Mouse (Mus musculus) myocyte (in vitro differentiated cells): ENCODE measurements around the gene Msantd2.

Source experiments
- CEBPB ChIP-seq: IDR thresholded peaks from 2 replicates; pipeline ENCODE4 v1.6.1; 2011; ENCODE audit warnings: mild to moderate bottlenecking, moderate library complexity; ENCODE audit not compliant: poor library complexity, insufficient read depth, severe bottlenecking
- E2F4 ChIP-seq: IDR thresholded peaks from one replicate; pipeline ENCODE4 v1.6.1; 2011; ENCODE audit warnings: mild to moderate bottlenecking, control low read depth, moderate library complexity; ENCODE audit not compliant: insufficient read depth
- MAX ChIP-seq: IDR thresholded peaks from one replicate; pipeline ENCODE4 v1.6.1; 2011; ENCODE audit warnings: low read depth, mild to moderate bottlenecking, control low read depth
- MYOD1 ChIP-seq, 3 experiments: IDR thresholded peaks; one replicate each; pipeline ENCODE4 v1.6.1; 2011; ENCODE audit warnings: control low read depth in 2 of 3, low read depth in 2 of 3, mild to moderate bottlenecking in 2 of 3, moderate library complexity in 1 of 3; ENCODE audit not compliant: insufficient read length in 2 of 3, control insufficient read depth in 1 of 3
- MYOG ChIP-seq, 3 experiments: IDR thresholded peaks; one replicate each; pipeline ENCODE4 v1.6.1; 2011; ENCODE audit warnings: control low read depth in 2 of 3, low read depth in 2 of 3, mild to moderate bottlenecking in 2 of 3; ENCODE audit not compliant: insufficient read length in 2 of 3, control insufficient read depth in 1 of 3, insufficient read depth in 1 of 3
- POLR2A ChIP-seq: IDR thresholded peaks from one replicate; pipeline ENCODE4 v1.6.1; 2011; ENCODE audit warnings: low read depth, mild to moderate bottlenecking, control low read depth, moderate library complexity; ENCODE audit not compliant: insufficient read length
- POLR2AphosphoS2 ChIP-seq: IDR thresholded peaks from one replicate; pipeline ENCODE4 v1.6.1; 2011; ENCODE audit warnings: low read depth, control low read depth; ENCODE audit not compliant: insufficient read length
- SRF ChIP-seq: IDR thresholded peaks from one replicate; pipeline ENCODE4 v1.6.1; 2011; ENCODE audit warnings: low read depth; ENCODE audit not compliant: control insufficient read depth, insufficient read length
- TCF12 ChIP-seq: IDR thresholded peaks from one replicate; pipeline ENCODE4 v1.6.1; 2011; ENCODE audit warnings: mild to moderate bottlenecking, control low read depth; ENCODE audit not compliant: poor library complexity, insufficient read depth, severe bottlenecking
- TCF3 ChIP-seq: IDR thresholded peaks from one replicate; pipeline ENCODE4 v1.6.1; 2011; ENCODE audit warnings: low read depth, control low read depth; ENCODE audit not compliant: insufficient read length
- USF1 ChIP-seq: IDR thresholded peaks from one replicate; pipeline ENCODE4 v1.6.1; 2011; ENCODE audit warnings: low read depth, mild to moderate bottlenecking, control low read depth, moderate library complexity

DNA sequence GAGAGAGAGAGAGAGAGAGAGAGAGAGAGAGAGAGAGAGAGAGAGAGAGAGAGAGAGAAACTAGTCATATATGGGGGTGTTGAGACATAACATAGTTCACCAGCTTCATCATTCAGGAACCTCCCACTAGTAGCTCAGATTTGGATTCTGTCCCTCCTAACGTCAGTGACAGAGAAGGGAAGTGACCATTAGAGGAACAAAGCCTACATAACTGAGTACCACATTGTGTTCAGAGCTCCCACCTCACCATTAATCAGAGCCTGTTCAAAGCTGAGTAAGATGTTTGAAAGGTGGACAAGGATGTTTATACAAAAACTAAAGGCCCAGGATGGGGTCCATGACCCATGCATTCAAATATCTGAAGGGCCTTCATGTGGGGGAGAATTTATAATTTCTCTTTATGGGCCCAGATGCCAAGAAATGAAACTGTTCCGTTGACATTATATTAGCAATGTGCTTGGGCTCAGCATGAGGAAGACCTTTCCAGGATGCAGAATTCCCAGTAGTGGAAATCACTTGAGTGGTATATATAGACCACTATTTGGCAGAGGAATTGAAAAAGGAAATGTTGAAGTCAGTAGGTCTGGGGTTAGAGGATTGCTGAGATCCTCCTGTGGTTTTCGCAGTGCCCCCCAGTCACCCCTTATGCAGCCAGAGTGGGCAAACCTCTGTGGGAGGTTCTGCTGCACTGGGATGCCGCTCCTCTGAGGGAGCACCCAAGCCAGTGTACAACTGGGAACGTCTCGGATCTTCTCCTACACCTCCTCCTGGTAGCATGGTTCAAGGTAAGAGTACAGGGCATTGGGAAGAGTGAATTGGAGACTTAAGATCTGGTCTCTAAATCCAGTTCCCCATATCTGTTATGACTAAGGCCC lies 51.8 kb downstream of the Msantd2 start:
- TF ChIP-seq POLR2A: no peak
- TF ChIP-seq SRF: no peak
- TF ChIP-seq MAX: no peak
- no peak for TF ChIP-seq USF1
- TF ChIP-seq MYOD1 (IDR thresholded peaks at IDR 0.05; ENCODE audit: control insufficient read depth in 1 of 3, insufficient read length in 2 of 3, low read depth in 2 of 3): no peak
- TF ChIP-seq TCF3: no peak
- no peak for TF ChIP-seq CEBPB
- no peak for TF ChIP-seq MYOG (IDR thresholded peaks at IDR 0.05; ENCODE audit: control insufficient read depth in 1 of 3, insufficient read depth in 1 of 3, insufficient read length in 2 of 3, low read depth in 2 of 3)
- TF ChIP-seq POLR2AphosphoS2: no peak
- TF ChIP-seq TCF12: no peak
- no peak for TF ChIP-seq E2F4
